Mouse (Mus musculus) layer of hippocampus, adult 2 months (tissue): ENCODE measurements around the gene Afap1l2. TPM values are rescaled to one million over a fixed set of nuclear protein-coding genes. Genes with fewer than 3 reads are reported as not detected.

Source experiments
- DNase-seq, 2 experiments: peaks; one replicate each; pipeline ENCODE4 v3.0.0; 2022; ENCODE audit warnings: low spot score in 2 of 2
- H3K27ac ChIP-seq: fragments of 200-600 bp; 2 replicates; pipeline ENCODE4 v1.8.1; 2022
- H3K4me3 ChIP-seq: fragments of 200-600 bp; 2 replicates; pipeline ENCODE4 v1.8.1; 2022; ENCODE audit warnings: mild to moderate bottlenecking
- CTCF ChIP-seq: fragments of 200-600 bp; conservative IDR thresholded peaks from 2 replicates; pipeline ENCODE4 v1.8.1; 2022; ENCODE audit warnings: antibody characterized with exemption, mild to moderate bottlenecking, moderate library complexity
- total RNA-seq, 2 experiments: library from RNA; stranded (reverse); gene quantifications; 2 replicates each; pipeline ENCODE4 v1.2.3; 2021

Afap1l2 gene
- total RNA-seq, 2 experiments from 2014 or later = 11.4 to 12.0 TPM

DNA sequence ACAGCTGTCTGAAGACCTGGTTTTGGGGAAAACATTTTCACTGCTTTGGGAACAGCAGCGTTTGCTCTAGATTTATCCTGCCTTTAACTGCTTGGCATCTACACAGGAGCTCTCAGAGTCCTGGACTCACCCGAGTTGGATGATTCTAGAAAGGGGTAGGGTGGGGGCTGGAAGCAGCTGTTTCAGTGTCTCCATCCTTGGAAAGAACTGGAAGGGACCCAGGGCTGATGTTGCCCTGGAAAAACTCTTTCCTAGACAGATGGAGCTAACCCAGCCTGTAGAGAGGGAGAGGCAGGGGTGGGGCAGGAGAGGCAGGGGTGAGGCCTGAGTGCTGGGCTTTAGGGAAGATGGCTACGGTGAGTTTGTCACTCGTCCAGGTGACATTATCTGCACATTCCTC lies 23.8 kb downstream of the Afap1l2 start:
- H3K27ac ChIP-seq = no peak overlapping the region
- no peak for TF ChIP-seq CTCF
- DNase-seq = no peak
- H3K4me3 ChIP-seq = no peak overlapping the region

GRCm38 (mm10) chr19:56983757-56984156 lies 24.3 kb downstream of the Afap1l2 start:
- DNase-seq = no peak
- H3K4me3 ChIP-seq = no peak overlapping the region
- no peak for TF ChIP-seq CTCF
- H3K27ac ChIP-seq = no peak overlapping the region

DNA sequence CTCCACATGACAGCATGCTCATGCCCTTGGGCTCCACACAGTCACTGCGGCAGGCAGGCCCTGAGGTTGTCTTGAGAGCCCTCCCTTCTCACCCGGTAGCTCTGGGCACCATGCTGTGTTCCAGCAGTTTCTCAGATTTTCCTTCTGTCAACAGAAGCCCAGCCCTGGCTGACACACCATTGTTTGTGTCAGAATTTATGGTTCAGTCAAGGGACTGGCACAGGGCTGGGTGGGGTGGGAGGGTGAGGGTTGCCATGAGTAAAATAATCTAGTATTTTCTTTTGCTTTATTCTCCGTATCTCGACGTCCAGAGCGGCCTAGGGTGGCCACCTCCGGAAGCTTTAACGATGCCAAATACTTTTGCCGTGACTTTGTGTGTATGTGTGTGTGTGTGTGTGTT lies 26.3 kb downstream of the Afap1l2 start:
- Histone ChIP-seq H3K27ac (no peak overlapping the region), H3K4me3 (no peak overlapping the region)
- TF ChIP-seq CTCF = no peak
- DNase-seq = no peak

DNA sequence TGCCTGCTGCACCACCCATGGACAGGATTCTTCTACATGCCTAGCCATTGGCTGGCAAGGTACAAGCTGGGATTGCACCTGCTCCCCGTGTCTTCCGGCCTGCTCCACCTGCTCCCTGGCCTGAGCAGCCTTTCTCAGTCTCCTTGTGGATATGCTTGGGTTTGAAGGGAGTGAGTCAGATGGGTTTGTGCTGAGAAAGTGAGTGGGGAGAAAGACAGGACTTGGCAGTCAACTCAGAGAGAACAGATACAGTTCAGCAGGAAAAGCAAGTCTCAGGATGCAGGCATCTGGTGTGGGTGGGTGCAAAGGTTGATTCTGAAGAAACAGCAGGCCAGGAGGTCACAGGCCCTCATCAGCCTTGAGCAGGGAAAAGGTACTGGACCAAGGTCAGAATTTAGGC lies 27.2 kb downstream of the Afap1l2 start:
- TF ChIP-seq CTCF = no peak
- no peak for DNase-seq

DNA sequence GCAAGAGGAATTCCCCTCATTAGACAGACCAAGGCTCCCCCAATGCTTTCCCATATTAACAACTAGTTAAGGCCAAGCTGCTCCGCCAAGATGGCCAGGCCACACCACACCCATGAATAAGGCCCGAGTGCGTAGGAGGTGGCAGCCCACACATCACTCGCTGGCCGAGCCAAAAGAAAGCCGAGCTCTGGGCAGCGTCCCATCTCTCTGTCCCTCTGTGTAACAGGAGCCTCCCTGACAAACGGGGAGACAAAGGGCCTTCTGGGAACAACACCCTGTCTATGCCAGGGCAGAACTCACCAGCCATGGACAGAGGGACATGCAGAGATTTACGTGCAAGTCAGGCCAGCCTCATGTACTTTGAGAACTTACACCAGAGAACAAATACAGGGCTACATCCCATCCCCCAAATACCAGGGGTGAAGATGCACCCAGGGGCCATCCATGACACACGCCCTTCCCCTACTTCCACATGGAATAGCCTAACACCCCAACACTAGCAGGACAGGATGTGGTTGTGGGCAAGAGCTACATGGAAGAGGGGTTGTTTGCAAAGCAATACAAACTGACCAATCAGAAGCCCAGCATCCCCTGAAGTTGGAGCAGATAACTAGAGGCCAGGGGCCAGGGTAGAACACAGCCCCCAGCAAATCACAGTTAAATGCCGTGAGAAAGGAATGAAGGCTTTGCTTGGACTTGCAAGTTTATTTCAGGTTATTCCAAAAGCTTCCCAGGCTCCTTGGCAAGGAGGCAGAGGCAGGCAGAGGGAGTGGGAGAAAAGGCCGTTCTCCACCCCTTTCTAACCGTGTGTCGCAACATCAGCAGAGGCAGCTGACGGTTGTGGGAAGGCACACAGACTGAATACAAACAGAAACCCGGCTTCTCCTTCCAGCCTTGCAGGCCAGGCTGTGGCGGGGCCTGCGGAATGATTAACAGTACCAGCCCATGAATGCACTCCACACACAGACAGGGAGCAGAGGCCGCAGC lies 30.8 kb downstream of the Afap1l2 start:
- DNase-seq = peak; percentile 25 to 37
- H3K27ac ChIP-seq = peak overlapping the region; percentile 75
- no peak overlapping the region for H3K4me3 ChIP-seq
- no peak for TF ChIP-seq CTCF

More for the DNA sequence above, 27.2 kb downstream of the Afap1l2 start:
- H3K27ac ChIP-seq = no peak overlapping the region
- no peak overlapping the region for H3K4me3 ChIP-seq

- H3K27ac ChIP-seq = peak overlapping the region; percentile 75; the same call in 1 of the 2 replicates
- TF ChIP-seq CTCF = no peak
- DNase-seq = no peak
- no peak overlapping the region for H3K4me3 ChIP-seq
These were observed 31.5 kb downstream of the Afap1l2 start for GRCm38 (mm10) chr19:56976515-56976914.

DNA sequence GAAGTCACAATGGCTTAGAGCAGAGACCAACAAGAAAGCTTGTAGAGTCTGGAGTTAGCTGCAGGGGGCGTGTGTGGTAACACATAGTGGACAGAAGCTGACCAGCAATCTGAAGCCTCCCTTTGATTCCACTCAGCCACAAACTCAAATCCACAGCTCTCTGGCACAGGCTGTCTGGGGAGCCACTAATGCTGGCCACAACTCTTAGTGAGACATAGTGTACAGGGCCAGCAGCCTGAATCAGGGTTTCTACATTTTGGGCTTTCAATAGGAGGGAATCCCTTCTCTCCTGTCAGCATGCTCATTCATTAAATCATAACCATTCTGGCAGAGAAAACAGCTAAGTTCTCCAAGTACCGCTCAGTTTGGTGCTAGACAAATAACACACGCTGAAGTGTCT lies 32.5 kb downstream of the Afap1l2 start:
- peak; percentile 45 for TF ChIP-seq CTCF
- H3K4me3 ChIP-seq = no peak overlapping the region
- no peak for DNase-seq
- no peak overlapping the region for H3K27ac ChIP-seq

DNA sequence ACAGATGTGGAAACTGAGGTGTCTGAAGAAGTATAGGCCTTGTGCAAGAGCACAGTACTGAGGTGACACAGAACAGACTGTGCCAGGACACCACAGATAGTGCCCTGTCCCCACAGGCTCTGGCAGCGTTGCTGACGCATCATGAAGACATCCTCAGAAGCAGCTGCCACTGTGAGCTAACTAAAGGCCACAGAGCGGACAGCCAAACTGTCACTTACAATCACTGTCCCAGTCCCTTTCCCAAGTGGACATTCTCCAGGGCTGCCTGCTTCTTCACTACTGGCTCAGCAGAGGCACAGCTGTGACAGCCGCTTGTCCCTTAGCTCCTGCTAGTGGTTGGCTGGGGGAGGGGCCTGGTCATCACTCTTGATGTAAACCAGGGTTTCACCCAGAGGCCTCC lies 33.9 kb downstream of the Afap1l2 start:
- Histone ChIP-seq H3K27ac (no peak overlapping the region), H3K4me3 (no peak overlapping the region)
- TF ChIP-seq CTCF = no peak
- no peak for DNase-seq

DNA sequence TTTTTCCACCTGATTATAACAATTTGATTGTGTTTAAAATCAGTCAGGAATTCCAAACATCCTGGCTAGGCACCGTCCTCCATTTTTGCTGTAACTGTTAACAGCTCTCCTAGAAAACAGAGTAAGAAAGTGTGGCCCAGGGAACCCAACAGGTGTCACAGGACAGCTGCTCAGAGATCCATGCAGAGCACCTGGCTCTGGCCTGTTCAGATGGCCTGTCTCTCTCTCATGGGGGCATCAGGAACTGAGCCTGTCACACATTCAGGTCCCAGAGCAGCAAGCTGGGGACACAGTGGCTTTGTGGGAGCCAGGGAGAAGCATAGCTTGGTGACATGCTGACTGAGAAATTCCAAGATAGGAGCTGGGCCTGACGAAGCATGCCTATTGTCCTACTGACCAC lies 35.3 kb downstream of the Afap1l2 start:
- Histone ChIP-seq H3K27ac (no peak overlapping the region), H3K4me3 (no peak overlapping the region)
- no peak for TF ChIP-seq CTCF
- DNase-seq = no peak

- TF ChIP-seq CTCF = no peak
- DNase-seq = no peak
- no peak overlapping the region for H3K27ac ChIP-seq
- H3K4me3 ChIP-seq = no peak overlapping the region
These were observed 36.7 kb downstream of the Afap1l2 start for GRCm38 (mm10) chr19:56971347-56971746.

- Histone ChIP-seq H3K4me3 (no peak overlapping the region), H3K27ac (no peak overlapping the region)
- DNase-seq = no peak
- TF ChIP-seq CTCF = no peak
These were observed 44.2 kb downstream of the Afap1l2 start for GRCm38 (mm10) chr19:56963876-56964275.

- TF ChIP-seq CTCF = no peak
- Histone ChIP-seq H3K27ac (no peak overlapping the region), H3K4me3 (no peak overlapping the region)
- no peak for DNase-seq
These were observed 48.4 kb downstream of the Afap1l2 start for GRCm38 (mm10) chr19:56959601-56960000.

DNA sequence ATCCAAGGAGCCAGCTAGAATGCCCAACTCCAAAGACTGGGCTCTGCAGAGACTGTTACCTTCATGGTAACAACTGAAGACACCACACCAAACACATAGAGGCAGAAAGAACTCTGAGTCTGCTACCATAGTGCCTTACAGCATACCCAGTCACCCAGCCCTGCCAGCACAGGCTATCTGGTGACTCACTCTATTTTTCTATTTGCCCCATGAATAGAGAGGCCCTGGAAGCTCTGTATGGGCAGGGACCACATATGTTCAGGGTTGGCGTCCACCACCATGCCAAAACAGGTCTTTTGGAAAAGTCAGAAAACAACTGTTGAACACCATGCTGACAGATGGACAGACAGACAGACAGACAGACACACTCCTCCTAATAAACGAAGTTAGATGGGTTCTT lies 49.0 kb downstream of the Afap1l2 start:
- TF ChIP-seq CTCF = no peak

DNA sequence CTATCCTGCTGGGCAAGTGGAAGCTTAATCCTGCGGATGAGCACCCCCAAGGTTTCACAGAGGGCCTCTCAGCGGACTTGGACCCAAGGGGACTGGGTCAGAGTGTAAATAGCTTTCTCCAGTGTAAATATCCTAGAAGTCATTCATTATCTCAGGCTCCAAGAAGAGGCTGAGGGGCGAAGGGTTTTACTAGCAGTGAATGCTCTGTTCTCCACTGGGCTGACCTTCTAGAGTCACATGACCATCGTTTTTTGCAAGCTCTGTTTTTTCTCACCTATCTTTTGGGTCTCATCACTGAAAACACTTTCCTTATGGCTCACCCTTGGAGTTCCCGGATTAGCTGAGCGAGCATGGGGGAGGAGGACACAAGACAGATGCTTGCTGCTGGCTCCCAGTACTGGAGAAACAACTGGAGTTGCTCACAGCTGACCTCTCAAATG lies 49.4 kb downstream of the Afap1l2 start:
- DNase-seq = no peak
- Histone ChIP-seq H3K4me3 (no peak overlapping the region), H3K27ac (no peak overlapping the region)
- no peak for TF ChIP-seq CTCF

More for the DNA sequence above, 49.0 kb downstream of the Afap1l2 start:
- Histone ChIP-seq H3K4me3 (no peak overlapping the region), H3K27ac (no peak overlapping the region)
- DNase-seq = no peak
